Mouse (Mus musculus): ENCODE measurements around the gene Prex1. TPM values are rescaled to one million over a fixed set of nuclear protein-coding genes. Genes with fewer than 3 reads are reported as not detected.

The Prex1 gene
- polyA plus RNA-seq, 1 experiment from 2014 or later, result 26.6 TPM

DNA sequence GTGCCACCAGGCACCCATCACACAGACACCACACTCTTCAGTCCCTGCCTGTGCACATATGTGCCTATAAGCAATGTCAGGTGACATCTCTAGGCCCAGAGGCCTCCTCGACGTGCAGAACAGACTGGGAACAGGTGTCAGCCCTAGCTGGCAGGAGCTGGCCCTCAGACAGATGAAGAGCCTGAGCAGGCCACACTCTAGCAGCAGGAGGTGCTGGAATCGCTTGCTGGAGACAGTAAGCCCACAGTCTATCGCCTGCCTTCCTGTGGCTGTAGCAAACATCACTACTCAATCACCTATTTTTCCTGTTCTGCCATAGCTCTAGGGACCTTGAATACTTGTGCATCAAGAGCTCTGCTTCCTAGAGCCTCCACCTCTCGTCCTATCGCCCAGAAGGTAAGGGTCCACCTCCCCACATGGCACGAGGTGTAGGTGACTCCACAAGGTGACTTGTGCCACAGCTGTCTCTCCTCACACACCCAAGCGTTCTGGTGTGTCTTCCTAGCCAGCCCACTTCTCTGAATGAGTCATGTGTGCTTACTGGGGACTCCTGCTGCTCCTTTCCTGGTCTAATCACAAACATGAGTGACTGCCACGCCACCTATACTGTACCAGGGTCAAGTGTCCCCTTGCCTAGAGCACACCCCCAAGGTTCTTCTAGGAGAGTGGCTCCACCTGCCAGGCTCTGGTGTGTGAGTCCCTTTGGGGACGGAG, 62.2 kb downstream of the Prex1 start:
- peaks cover 5% of the 10 kb centered on the region for H3K4me1 ChIP-seq (ENCODE audit: control insufficient read depth, insufficient read depth, low read length)
- no peaks in the 10 kb centered on the region for H3K36me3 ChIP-seq (ENCODE audit: control insufficient read depth, insufficient read depth, low read length)
- no peak for DNase-seq (ENCODE audit: low spot score)
- H3K9me3 ChIP-seq (ENCODE audit: control insufficient read depth, low read length), result no peaks in the 10 kb centered on the region
- no peak overlapping the region for H3K27ac ChIP-seq (replicated peaks; ENCODE audit: low read depth, low read length)
- no peak overlapping the region for H3K4me2 ChIP-seq (ENCODE audit: low read depth, low read length)
- no peaks in the 10 kb centered on the region for H3K27me3 ChIP-seq (replicated peaks; ENCODE audit: control insufficient read depth, insufficient read depth, low read length)
- ATAC-seq (ENCODE audit: low read depth), result no peak
- 66% methylated on average over 10 of the region's 10 CpGs for WGBS
- H3K9ac ChIP-seq (ENCODE audit: low read depth, low read length), result no peak overlapping the region
- H3K4me3 ChIP-seq (ENCODE audit: low read depth, low read length), result no peak overlapping the region

DNA sequence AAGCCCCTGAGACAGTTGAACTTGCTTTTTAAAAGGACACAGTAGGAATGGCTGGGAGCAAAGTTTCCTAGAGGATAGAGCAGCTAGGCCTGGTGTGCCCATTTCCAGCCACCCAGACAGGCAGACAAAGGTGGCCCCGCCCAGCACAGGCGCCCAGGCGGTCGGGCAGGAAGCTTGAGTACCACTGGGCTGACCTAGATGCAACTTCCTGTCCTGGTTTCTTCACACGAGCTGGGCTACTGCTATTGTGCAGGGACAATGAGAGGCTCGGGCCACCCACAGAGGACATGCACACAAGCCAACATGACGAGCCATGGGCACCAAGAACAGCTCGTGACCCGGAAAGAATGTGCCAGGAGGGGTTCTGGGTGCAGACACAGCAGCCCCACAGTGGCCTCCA, 63.2 kb downstream of the Prex1 start:
- no peaks in the 10 kb centered on the region; the same call in 1 of the 2 replicates for H3K4me1 ChIP-seq (ENCODE audit: control insufficient read depth, insufficient read depth, low read length)
- no peaks in the 10 kb centered on the region for H3K36me3 ChIP-seq (ENCODE audit: control insufficient read depth, insufficient read depth, low read length)
- ATAC-seq (ENCODE audit: low read depth), result peak; percentile 42; the same call in 1 of the 2 replicates
- DNase-seq (ENCODE audit: low spot score), result peak; percentile 55
- no peak overlapping the region for H3K4me2 ChIP-seq (ENCODE audit: low read depth, low read length)
- H3K9ac ChIP-seq (ENCODE audit: low read depth, low read length), result no peak overlapping the region
- WGBS, result 64% methylated on average over 9 of the region's 9 CpGs
- no peak overlapping the region for H3K4me3 ChIP-seq (ENCODE audit: low read depth, low read length)
- H3K27ac ChIP-seq (replicated peaks; ENCODE audit: low read depth, low read length), result no peak overlapping the region
- no peaks in the 10 kb centered on the region for H3K27me3 ChIP-seq (replicated peaks; ENCODE audit: control insufficient read depth, insufficient read depth, low read length)
- H3K9me3 ChIP-seq (ENCODE audit: control insufficient read depth, low read length), result no peaks in the 10 kb centered on the region

DNA sequence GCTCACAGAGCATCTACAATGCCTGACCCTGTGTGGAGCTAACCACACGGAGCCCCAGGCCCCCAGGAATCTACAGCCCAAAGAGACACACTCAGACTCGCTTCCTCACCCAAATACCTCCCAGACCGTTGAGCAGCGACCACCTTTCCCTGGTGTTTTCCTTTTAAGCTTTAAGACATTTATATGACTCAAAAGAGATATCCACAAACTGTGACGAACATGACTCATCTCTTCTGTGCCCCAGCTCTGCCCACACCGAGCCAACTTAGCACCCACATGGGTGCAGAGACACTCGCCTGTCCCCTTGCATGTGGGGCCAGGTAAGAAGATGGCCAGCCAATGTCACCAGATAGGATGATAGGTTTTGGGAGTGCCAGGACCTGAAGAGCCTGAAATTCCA, 66.4 kb downstream of the Prex1 start:
- Histone ChIP-seq H3K4me3 (ENCODE audit: low read depth, low read length) (no peak overlapping the region), H3K9me3 (ENCODE audit: control insufficient read depth, low read length) (no peaks in the 10 kb centered on the region), H3K4me2 (ENCODE audit: low read depth, low read length) (no peak overlapping the region), H3K27me3 (replicated peaks; ENCODE audit: control insufficient read depth, insufficient read depth, low read length) (no peaks in the 10 kb centered on the region), H3K36me3 (ENCODE audit: control insufficient read depth, insufficient read depth, low read length) (no peaks in the 10 kb centered on the region), H3K27ac (replicated peaks; ENCODE audit: low read depth, low read length) (no peak overlapping the region), H3K4me1 (ENCODE audit: control insufficient read depth, insufficient read depth, low read length) (no peaks in the 10 kb centered on the region; the same call in 1 of the 2 replicates), H3K9ac (ENCODE audit: low read depth, low read length) (no peak overlapping the region)
- no peak for DNase-seq (ENCODE audit: low spot score)
- ATAC-seq (ENCODE audit: low read depth), result no peak
- whole genome bisulfite sequencing, result 64% methylated on average over 7 of the region's 7 CpGs

DNA sequence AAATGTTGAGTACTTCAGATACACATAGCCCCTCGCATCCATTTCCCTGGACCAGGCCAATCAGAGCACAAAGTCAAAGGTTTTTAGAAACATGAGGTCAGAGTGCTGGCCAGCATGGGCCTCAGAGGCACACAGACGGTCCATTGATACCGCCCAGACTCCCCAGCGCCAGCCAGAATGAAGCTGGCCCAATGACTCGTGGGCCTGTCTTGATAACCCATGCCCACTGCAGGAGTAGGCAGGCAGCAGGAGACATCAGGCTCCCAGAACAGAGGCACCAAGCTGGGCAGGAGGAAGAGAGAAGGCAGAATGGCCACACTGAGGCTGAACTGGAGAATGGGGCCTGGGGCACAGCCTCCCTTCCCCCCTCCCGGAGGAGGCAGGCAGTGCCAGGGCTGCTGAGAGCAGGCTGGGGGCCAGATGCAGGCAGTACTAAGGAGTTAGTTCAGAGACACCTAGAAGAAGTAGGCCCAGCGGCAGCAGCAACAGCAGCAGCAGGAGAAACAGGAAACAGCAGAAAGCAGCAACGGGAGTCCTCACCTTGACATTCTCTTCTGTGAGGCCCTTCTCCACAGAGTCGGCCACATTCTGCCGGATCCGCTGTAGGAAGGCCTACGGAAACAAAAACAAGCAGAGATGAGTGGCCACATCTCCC, 67.1 kb downstream of the Prex1 start:
- no peaks in the 10 kb centered on the region for H3K27me3 ChIP-seq (replicated peaks; ENCODE audit: control insufficient read depth, insufficient read depth, low read length)
- H3K4me2 ChIP-seq (ENCODE audit: low read depth, low read length), result no peak overlapping the region
- ATAC-seq (ENCODE audit: low read depth) (no peak), DNase-seq (ENCODE audit: low spot score) (no peak)
- WGBS, result 58% methylated on average over 12 of the region's 12 CpGs
- no peak overlapping the region for H3K27ac ChIP-seq (replicated peaks; ENCODE audit: low read depth, low read length)
- no peak overlapping the region for H3K9ac ChIP-seq (ENCODE audit: low read depth, low read length)
- no peaks in the 10 kb centered on the region for H3K36me3 ChIP-seq (ENCODE audit: control insufficient read depth, insufficient read depth, low read length)
- no peaks in the 10 kb centered on the region; the same call in 1 of the 2 replicates for H3K4me1 ChIP-seq (ENCODE audit: control insufficient read depth, insufficient read depth, low read length)
- no peaks in the 10 kb centered on the region for H3K9me3 ChIP-seq (ENCODE audit: control insufficient read depth, low read length)
- no peak overlapping the region for H3K4me3 ChIP-seq (ENCODE audit: low read depth, low read length)

DNA sequence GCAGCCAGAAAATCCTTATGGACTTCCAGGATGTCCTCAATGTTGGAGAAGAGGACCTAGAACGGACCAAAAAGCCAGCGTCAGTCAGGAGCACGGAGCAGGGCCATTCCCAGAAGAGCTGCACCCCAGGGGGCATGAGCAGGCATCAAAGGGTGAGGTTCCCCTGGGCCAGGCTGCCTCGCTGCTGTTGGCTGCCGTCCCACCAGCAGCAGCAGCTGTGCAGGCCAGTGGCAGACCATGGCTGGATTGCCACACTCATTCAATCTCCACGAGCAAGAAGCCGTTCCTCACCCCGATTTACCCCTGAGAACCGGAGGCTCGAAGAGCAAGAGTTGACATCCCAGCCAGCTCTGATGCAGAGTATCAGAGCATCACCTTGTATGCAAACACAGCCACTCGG, 68.8 kb downstream of the Prex1 start:
- no peak overlapping the region for H3K4me2 ChIP-seq (ENCODE audit: low read depth, low read length)
- H3K36me3 ChIP-seq (ENCODE audit: control insufficient read depth, insufficient read depth, low read length), result peaks cover 3% of the 10 kb centered on the region; the same call in 1 of the 2 replicates
- H3K9ac ChIP-seq (ENCODE audit: low read depth, low read length), result no peak overlapping the region
- no peaks in the 10 kb centered on the region for H3K9me3 ChIP-seq (ENCODE audit: control insufficient read depth, low read length)
- H3K4me1 ChIP-seq (ENCODE audit: control insufficient read depth, insufficient read depth, low read length), result no peaks in the 10 kb centered on the region
- H3K27ac ChIP-seq (replicated peaks; ENCODE audit: low read depth, low read length), result no peak overlapping the region
- ATAC-seq (ENCODE audit: low read depth) (no peak), DNase-seq (ENCODE audit: low spot score) (no peak)
- no peaks in the 10 kb centered on the region for H3K27me3 ChIP-seq (replicated peaks; ENCODE audit: control insufficient read depth, insufficient read depth, low read length)
- H3K4me3 ChIP-seq (ENCODE audit: low read depth, low read length), result no peak overlapping the region
- 69% methylated on average over 11 of the region's 11 CpGs for WGBS

DNA sequence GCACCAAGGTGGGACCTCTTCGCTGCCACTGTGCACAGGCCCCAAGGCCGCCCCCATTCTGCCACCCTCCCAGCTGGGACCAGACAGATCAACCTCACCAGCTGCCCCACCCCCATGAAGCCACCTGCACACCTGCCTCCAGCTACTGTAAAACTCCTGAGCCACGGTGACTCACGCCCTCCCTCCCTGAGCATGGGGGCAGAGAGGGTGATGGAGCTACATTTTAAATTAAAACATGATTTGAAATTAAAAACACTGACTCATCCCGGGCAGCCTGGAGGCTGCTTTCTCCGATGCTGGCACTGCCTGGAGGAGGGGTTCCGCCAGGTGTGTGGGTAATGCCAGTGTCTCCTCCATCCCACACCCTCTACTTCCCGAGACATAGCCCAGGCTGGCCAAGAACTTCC, 71.0 kb downstream of the Prex1 start:
- H3K4me2 ChIP-seq (ENCODE audit: low read depth, low read length), result no peak overlapping the region
- ATAC-seq (ENCODE audit: low read depth) (no peak), DNase-seq (ENCODE audit: low spot score) (no peak)
- no peaks in the 10 kb centered on the region for H3K27me3 ChIP-seq (replicated peaks; ENCODE audit: control insufficient read depth, insufficient read depth, low read length)
- H3K9me3 ChIP-seq (ENCODE audit: control insufficient read depth, low read length), result no peaks in the 10 kb centered on the region
- H3K4me3 ChIP-seq (ENCODE audit: low read depth, low read length), result no peak overlapping the region
- peaks cover 3% of the 10 kb centered on the region; the same call in 1 of the 2 replicates for H3K36me3 ChIP-seq (ENCODE audit: control insufficient read depth, insufficient read depth, low read length)
- no peak overlapping the region for H3K27ac ChIP-seq (replicated peaks; ENCODE audit: low read depth, low read length)
- 83% methylated on average over 8 of the region's 8 CpGs for WGBS
- H3K9ac ChIP-seq (ENCODE audit: low read depth, low read length), result no peak overlapping the region
- H3K4me1 ChIP-seq (ENCODE audit: control insufficient read depth, insufficient read depth, low read length), result no peaks in the 10 kb centered on the region

DNA sequence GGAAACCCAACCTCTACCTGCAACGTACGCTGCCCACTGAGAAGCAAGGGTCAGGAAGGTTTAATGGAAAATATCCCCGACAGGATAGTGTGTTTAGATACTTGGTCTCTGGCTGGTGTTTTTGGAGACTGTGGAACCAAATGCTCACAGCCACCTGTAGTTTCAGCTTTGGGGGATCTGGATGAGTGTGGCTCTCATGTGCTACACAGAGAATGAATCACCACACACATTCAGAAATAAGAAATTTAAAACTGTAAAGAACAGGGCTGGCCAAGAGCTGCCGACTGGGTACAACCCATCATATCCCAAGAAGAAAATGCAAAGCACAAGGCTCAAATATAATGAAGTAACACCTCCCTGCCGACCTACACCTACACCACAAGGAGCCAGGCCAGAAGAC, 73.9 kb downstream of the Prex1 start:
- Histone ChIP-seq H3K4me3 (ENCODE audit: low read depth, low read length) (no peak overlapping the region), H3K9me3 (ENCODE audit: control insufficient read depth, low read length) (no peaks in the 10 kb centered on the region), H3K27ac (replicated peaks; ENCODE audit: low read depth, low read length) (no peak overlapping the region), H3K4me2 (ENCODE audit: low read depth, low read length) (no peak overlapping the region), H3K9ac (ENCODE audit: low read depth, low read length) (no peak overlapping the region), H3K36me3 (ENCODE audit: control insufficient read depth, insufficient read depth, low read length) (peaks cover 3% of the 10 kb centered on the region; the same call in 1 of the 2 replicates), H3K27me3 (replicated peaks; ENCODE audit: control insufficient read depth, insufficient read depth, low read length) (no peaks in the 10 kb centered on the region), H3K4me1 (ENCODE audit: control insufficient read depth, insufficient read depth, low read length) (no peaks in the 10 kb centered on the region)
- 86% methylated on average over 5 of the region's 5 CpGs for WGBS
- DNase-seq (ENCODE audit: low spot score), result no peak
- ATAC-seq (ENCODE audit: low read depth), result no peak

DNA sequence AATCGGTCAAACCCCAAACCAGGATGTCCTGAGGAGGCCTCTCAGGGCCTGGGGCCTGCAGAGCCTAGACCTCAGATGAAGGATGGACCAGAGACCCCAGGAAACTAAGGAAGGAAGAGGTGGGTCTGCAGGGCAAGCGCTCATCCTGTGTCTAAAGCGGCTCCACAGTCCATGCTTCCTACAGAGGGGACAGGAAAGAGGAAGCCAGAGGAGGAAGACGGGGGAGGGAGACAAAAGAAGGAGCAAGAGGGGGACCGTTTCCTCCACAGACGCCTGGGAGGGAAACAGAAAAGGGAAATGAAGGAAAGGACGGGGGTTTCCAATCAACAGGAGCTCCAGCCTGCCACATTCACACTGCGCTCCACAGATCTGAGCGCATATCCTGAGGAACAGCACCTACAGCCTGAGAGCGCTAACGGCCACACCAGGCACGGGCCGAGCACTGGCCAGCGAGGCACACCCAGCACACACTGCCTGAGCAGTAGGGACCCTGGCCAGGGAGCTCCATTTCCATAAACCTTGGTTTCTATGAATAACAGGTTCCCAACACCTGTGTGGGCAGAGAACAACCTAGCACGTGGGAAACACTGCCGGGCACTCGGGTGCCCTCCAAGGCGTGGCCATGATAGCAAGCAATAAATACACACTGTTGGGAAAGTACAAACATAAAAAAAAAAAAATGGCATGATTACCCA, 74.5 kb downstream of the Prex1 start:
- H3K9ac ChIP-seq (ENCODE audit: low read depth, low read length), result no peak overlapping the region
- 70% methylated on average over 18 of the region's 18 CpGs for WGBS
- no peak overlapping the region for H3K27ac ChIP-seq (replicated peaks; ENCODE audit: low read depth, low read length)
- H3K4me3 ChIP-seq (ENCODE audit: low read depth, low read length), result no peak overlapping the region
- H3K4me2 ChIP-seq (ENCODE audit: low read depth, low read length), result no peak overlapping the region
- no peaks in the 10 kb centered on the region for H3K4me1 ChIP-seq (ENCODE audit: control insufficient read depth, insufficient read depth, low read length)
- DNase-seq (ENCODE audit: low spot score) (peak; percentile 27), ATAC-seq (ENCODE audit: low read depth) (no peak)
- H3K27me3 ChIP-seq (replicated peaks; ENCODE audit: control insufficient read depth, insufficient read depth, low read length), result no peaks in the 10 kb centered on the region
- peaks cover 3% of the 10 kb centered on the region; the same call in 1 of the 2 replicates for H3K36me3 ChIP-seq (ENCODE audit: control insufficient read depth, insufficient read depth, low read length)
- H3K9me3 ChIP-seq (ENCODE audit: control insufficient read depth, low read length), result no peaks in the 10 kb centered on the region
